Mouse (Mus musculus) hindbrain, postnatal 0 days (tissue): ENCODE results near the gene Rbm3. TPM values are rescaled to one million over a fixed set of nuclear protein-coding genes. Genes with fewer than 3 reads are reported as not detected.
A peak's percentile ranks its signal among the peaks of the same experiment; 100 is the strongest.

Experiments
- ATAC-seq: fragments of 200-750 bp; cut with Nextera tagmentation; 2 replicates; pipeline ENCODE4 v1.8.0; 2017; ENCODE audit warnings: mild to moderate bottlenecking, moderate TSS enrichment, moderate library complexity
- DNase-seq: peaks from one replicate; pipeline ENCODE4 v3.0.0-alpha.2; 2015; ENCODE audit warnings: low spot score
- H3K27ac ChIP-seq: fragments of 300-500 bp; sonication (generic); 2 replicates; pipeline ENCODE4 v1.5.1; 2014; ENCODE audit warnings: mild to moderate bottlenecking
- H3K27me3 ChIP-seq: fragments of 300-500 bp; sonication (generic); 2 replicates; pipeline ENCODE4 v1.6.1; 2014; ENCODE audit warnings: low read length, mixed read lengths; ENCODE audit not compliant: insufficient read depth
- H3K36me3 ChIP-seq: fragments of 300-500 bp; sonication (generic); 2 replicates; pipeline ENCODE4 v1.6.1; 2014; ENCODE audit warnings: low read length, mixed read lengths; ENCODE audit not compliant: insufficient read depth
- H3K4me1 ChIP-seq: fragments of 300-500 bp; sonication (generic); 2 replicates; pipeline ENCODE4 v1.6.1; 2014; ENCODE audit warnings: antibody characterized with exemption, low read length, mixed read lengths; ENCODE audit not compliant: insufficient read depth
- H3K4me2 ChIP-seq: fragments of 300-500 bp; sonication (generic); 2 replicates; pipeline ENCODE4 v1.6.1; 2014; ENCODE audit warnings: low read depth, mild to moderate bottlenecking, low read length, moderate library complexity, mixed read lengths
- H3K4me3 ChIP-seq: fragments of 300-500 bp; sonication (generic); 2 replicates; pipeline ENCODE4 v1.5.1; 2014; ENCODE audit warnings: low read length
- H3K9ac ChIP-seq: fragments of 300-500 bp; sonication (generic); replicated peaks from 2 replicates; pipeline ENCODE4 v1.6.1; 2014; ENCODE audit warnings: mild to moderate bottlenecking, low read length, moderate library complexity, mixed read lengths
- H3K9me3 ChIP-seq: fragments of 300-500 bp; sonication (generic); 2 replicates; pipeline ENCODE4 v1.6.1; 2016; ENCODE audit warnings: low read length, mixed read lengths
- CTCF ChIP-seq: IDR thresholded peaks from 2 replicates; pipeline ENCODE4 v1.5.1; 2016; ENCODE audit warnings: antibody characterized with exemption, control low read depth, low read depth
- WGBS: fragments of 180-500 bp; shearing (Covaris S2); extraction: QIAGEN DNeasy Blood & Tissue Kit; methylation state at CpG from one replicate; pipeline ENCODE4 v1.1.7; 2014; 5-methylcytosine and 5-hydroxymethylcytosine counted together
- polyA plus RNA-seq: library from polyadenylated mRNA; unstranded; fragments of >200 nt; fragmentation: Nextera tagmentation; extraction: Ambion mirVana; gene quantifications from 2 replicates; pipeline ENCODE4 v1.2.1, GENCODE M21; 2015
- total RNA-seq: library from RNA; depleted of rRNA; stranded (reverse); fragments of >200 nt; gene quantifications from 2 replicates; pipeline ENCODE4 v1.2.3, GENCODE M21; 2014

Gene Rbm3
- total and polyA plus RNA-seq, 2 experiments from 2014 or later: 321 to 496 TPM

GRCm38 (mm10) chrX:8178871-8179270, 33.2 kb upstream of the Rbm3 start:
- no peak for DNase-seq
- no peak overlapping the region for H3K27ac ChIP-seq
- H3K9ac ChIP-seq: no peak overlapping the region
- no peak overlapping the region for H3K4me2 ChIP-seq
- H3K4me1 ChIP-seq: no peaks in the 10 kb centered on the region
- H3K27me3 ChIP-seq: no peaks in the 10 kb centered on the region
- no peak for ATAC-seq
- H3K4me3 ChIP-seq: no peak overlapping the region
- H3K36me3 ChIP-seq: no peaks in the 10 kb centered on the region
- no peak for TF ChIP-seq CTCF
- WGBS: 98% methylated on average over 2 of the region's 2 CpGs
- no peaks in the 10 kb centered on the region for H3K9me3 ChIP-seq

GRCm38 (mm10) chrX:8175504-8176385, 30.1 kb upstream of the Rbm3 start, which contains the start of gene Tbc1d25:
Gene Tbc1d25, minus strand, starts transcription at chrX:8176181.
- peak; percentile 92 for DNase-seq
- Histone ChIP-seq H3K4me2 (peak within 1 kb of the TSS; percentile 60), H3K27ac (peak within 1 kb of the TSS; percentile 54; the same call in 1 of the 2 replicates), H3K9ac (peak within 1 kb of the TSS; percentile 61), H3K27me3 (no peaks in the 10 kb centered on the region), H3K36me3 (no peaks in the 10 kb centered on the region), H3K9me3 (no peaks in the 10 kb centered on the region), H3K4me3 (peak within 1 kb of the TSS; percentile 56), H3K4me1 (no peaks in the 10 kb centered on the region)
- peak; percentile 96 for ATAC-seq
- 0 out of 2 replicates have a peak, but pooled peaks have one; percentile 1 for TF ChIP-seq CTCF
- 24% methylated on average over 56 of the region's 56 CpGs for WGBS

- Histone ChIP-seq H3K9me3 (no peaks in the 10 kb centered on the region), H3K4me3 (peak overlapping the region; percentile 56), H3K9ac (peak overlapping the region; percentile 61), H3K36me3 (no peaks in the 10 kb centered on the region), H3K4me2 (peak overlapping the region; percentile 60), H3K27ac (no peak overlapping the region), H3K4me1 (no peaks in the 10 kb centered on the region), H3K27me3 (no peaks in the 10 kb centered on the region)
- WGBS: 31% methylated on average over 4 of the region's 4 CpGs
- no peak for DNase-seq
- ATAC-seq: no peak
- no peak for TF ChIP-seq CTCF
Observed at GRCm38 (mm10) chrX:8175169-8175503, 29.5 kb upstream of the Rbm3 start.

- DNase-seq (no peak), ATAC-seq (no peak)
- no peak for TF ChIP-seq CTCF
- no peaks in the 10 kb centered on the region for H3K27me3 ChIP-seq
- no peak overlapping the region for H3K27ac ChIP-seq
- 88% methylated on average over 10 of the region's 10 CpGs for WGBS
- no peaks in the 10 kb centered on the region for H3K4me1 ChIP-seq
- H3K9me3 ChIP-seq: no peaks in the 10 kb centered on the region
- H3K4me3 ChIP-seq: no peak overlapping the region
- H3K9ac ChIP-seq: no peak overlapping the region
- no peak overlapping the region for H3K4me2 ChIP-seq
- H3K36me3 ChIP-seq: no peaks in the 10 kb centered on the region
Observed at GRCm38 (mm10) chrX:8167716-8168647, 22.3 kb upstream of the Rbm3 start.

GRCm38 (mm10) chrX:8164471-8164870, 18.8 kb upstream of the Rbm3 start:
- Histone ChIP-seq H3K9me3 (no peaks in the 10 kb centered on the region), H3K36me3 (no peaks in the 10 kb centered on the region), H3K9ac (no peak overlapping the region), H3K27ac (no peak overlapping the region), H3K4me2 (no peak overlapping the region), H3K4me3 (no peak overlapping the region), H3K4me1 (no peaks in the 10 kb centered on the region), H3K27me3 (no peaks in the 10 kb centered on the region)
- WGBS: 79% methylated on average over 4 of the region's 4 CpGs
- ATAC-seq: no peak
- no peak for DNase-seq
- no peak for TF ChIP-seq CTCF

GRCm38 (mm10) chrX:8163076-8163475, 17.4 kb upstream of the Rbm3 start:
- no peaks in the 10 kb centered on the region for H3K36me3 ChIP-seq
- H3K4me1 ChIP-seq: no peaks in the 10 kb centered on the region
- H3K4me3 ChIP-seq: no peak overlapping the region
- no peaks in the 10 kb centered on the region for H3K9me3 ChIP-seq
- no peak for TF ChIP-seq CTCF
- H3K4me2 ChIP-seq: no peak overlapping the region
- no peak overlapping the region for H3K9ac ChIP-seq
- 93% methylated on average over 5 of the region's 5 CpGs for WGBS
- no peak for DNase-seq
- no peak overlapping the region for H3K27ac ChIP-seq
- no peak for ATAC-seq
- no peaks in the 10 kb centered on the region for H3K27me3 ChIP-seq
